Comparison of ENCODE assay signal across 7 mouse cellular contexts in genomic region chr11:87444056-87444455, GRCm38 (mm10). TPM values are rescaled to one million over a fixed set of nuclear protein-coding genes. Genes with fewer than 3 reads are reported as not detected.
DNase-seq lines count a peak whose midpoint lies in the region; ATAC-seq lines count a peak whose summit lies in the region.
"Not testable (repeated sequence)": the region's sequence is repeated elsewhere in the genome, so short reads cannot be mapped to it uniquely, and the experiment has no call there.
"Had no signal": no experiment of that assay in that cellular context is flagged by ENCODE, and none has a peak within 500 bp of the region (broad histone marks: within the 10 kb centered on the region; RNA-seq: fewer than 3 reads in every experiment).

No protein-coding gene starts in this region.

- not testable (repeated sequence) for H3K9me3 ChIP-seq in heart, embryonic 13.5 days; kidney, embryonic 15.5 days (replicated peaks); liver, embryonic 15.5 days (replicated peaks); midbrain, embryonic 12.5 days; neural tube, embryonic 15.5 days (replicated peaks)

- H3K27ac ChIP-seq in heart, embryonic 13.5 days (replicated peaks) = peak overlapping the region; percentile 24; the same call in 1 of the 2 replicates
- peak overlapping the region; percentile 85; the same call in 1 of the 2 replicates for H3K27ac ChIP-seq in kidney, embryonic 15.5 days
- H3K27ac ChIP-seq in liver, embryonic 15.5 days (replicated peaks) = peak overlapping the region; percentile 77
- peak overlapping the region; percentile 82; the same call in 1 of the 2 replicates for H3K27ac ChIP-seq in midbrain, embryonic 12.5 days (replicated peaks)
- peak overlapping the region; percentile 80 for H3K27ac ChIP-seq in neural tube, embryonic 15.5 days (replicated peaks)

- 67% methylated on average over 10 of the region's 10 CpGs for WGBS in heart, embryonic 13.5 days
- WGBS in kidney, embryonic 15.5 days = 65% methylated on average over 10 of the region's 10 CpGs
- 43% methylated on average over 10 of the region's 10 CpGs for WGBS in liver, embryonic 15.5 days (ENCODE audit: insufficient replicate concordance)
- whole genome bisulfite sequencing in midbrain, embryonic 12.5 days = 74% methylated on average over 10 of the region's 10 CpGs
- WGBS in neural tube, embryonic 15.5 days = 79% methylated on average over 10 of the region's 10 CpGs

- H3K9ac ChIP-seq in heart, embryonic 13.5 days; kidney, embryonic 15.5 days; liver, embryonic 15.5 days; midbrain, embryonic 12.5 days (replicated peaks); neural tube, embryonic 15.5 days (replicated peaks): not testable (repeated sequence)

- not testable (repeated sequence) for H3K4me3 ChIP-seq in heart, embryonic 13.5 days; kidney, embryonic 15.5 days (replicated peaks); liver, embryonic 15.5 days (replicated peaks); midbrain, embryonic 12.5 days; neural tube, embryonic 15.5 days (replicated peaks)

- not testable (repeated sequence) for H3K4me2 ChIP-seq in heart, embryonic 13.5 days; kidney, embryonic 15.5 days; liver, embryonic 15.5 days; midbrain, embryonic 12.5 days (replicated peaks); neural tube, embryonic 15.5 days

- H3K27me3 ChIP-seq in heart, embryonic 13.5 days (replicated peaks); kidney, embryonic 15.5 days; liver, embryonic 15.5 days; neural tube, embryonic 15.5 days (replicated peaks): not testable (repeated sequence)
- peaks cover 18% of the 10 kb centered on the region; the same call in 1 of the 2 replicates for H3K27me3 ChIP-seq in midbrain, embryonic 12.5 days

- H3K4me1 ChIP-seq in heart, embryonic 13.5 days = peaks cover 17% of the 10 kb centered on the region
- peaks cover 23% of the 10 kb centered on the region for H3K4me1 ChIP-seq in kidney, embryonic 15.5 days
- peaks cover 35% of the 10 kb centered on the region for H3K4me1 ChIP-seq in liver, embryonic 15.5 days (replicated peaks)
- not testable (repeated sequence) for H3K4me1 ChIP-seq in midbrain, embryonic 12.5 days
- H3K4me1 ChIP-seq in neural tube, embryonic 15.5 days = peaks cover 20% of the 10 kb centered on the region

- H3K36me3 ChIP-seq in heart, embryonic 13.5 days; kidney, embryonic 15.5 days; liver, embryonic 15.5 days (replicated peaks); midbrain, embryonic 12.5 days; neural tube, embryonic 15.5 days: not testable (repeated sequence)

- ATAC-seq in heart, embryonic 13.5 days (ENCODE audit: extremely low read depth, insufficient number of reproducible peaks, low FRiP score, low TSS enrichment); kidney, embryonic 15.5 days (replicated peaks; ENCODE audit: low FRiP score); liver, embryonic 15.5 days (ENCODE audit: insufficient read depth); midbrain, embryonic 12.5 days (ENCODE audit: low FRiP score, low read depth); neural tube, embryonic 15.5 days (ENCODE audit: low FRiP score): not testable (repeated sequence)

- peak; percentile 41 for DNase-seq in cerebellum, adult 11-12 months

RNA-seq across cellular contexts. Expression of gene Tex14, which starts 39.2 kb away (rescaled TPM):
- polyA plus RNA-seq in heart, embryonic 13.5 days (2015; fragmentation: Nextera tagmentation; extraction: Ambion mirVana) = 0.28 and 0.47 TPM in 2 replicates
- polyA plus RNA-seq in kidney, embryonic 15.5 days (2015; fragmentation: Nextera tagmentation; extraction: Ambion mirVana) = 0.60 and 0.65 TPM in 2 replicates
- 0.05 TPM in 2 replicates for polyA plus RNA-seq in liver, embryonic 15.5 days (2015; fragmentation: Nextera tagmentation; extraction: Ambion mirVana)
- 0.60 TPM in 1 of 2 replicates, not detected in the other for polyA plus RNA-seq in midbrain, embryonic 12.5 days (2016; fragmentation: Nextera tagmentation; extraction: Ambion mirVana)
- 0.86 and 0.92 TPM in 2 replicates for polyA plus RNA-seq in neural tube, embryonic 15.5 days (2015; fragmentation: Nextera tagmentation; extraction: Ambion mirVana)
- polyA plus RNA-seq: G1E had no signal

RNA-seq across cellular contexts. Expression of gene Rad51c, which starts 39.3 kb away (rescaled TPM):
- 9.7 and 9.9 TPM in 2 replicates for polyA plus RNA-seq in heart, embryonic 13.5 days (2015; fragmentation: Nextera tagmentation; extraction: Ambion mirVana)
- polyA plus RNA-seq in kidney, embryonic 15.5 days (2015; fragmentation: Nextera tagmentation; extraction: Ambion mirVana) = 8.3 and 9.1 TPM in 2 replicates
- 4.1 and 4.3 TPM in 2 replicates for polyA plus RNA-seq in liver, embryonic 15.5 days (2015; fragmentation: Nextera tagmentation; extraction: Ambion mirVana)
- polyA plus RNA-seq in midbrain, embryonic 12.5 days (2016; fragmentation: Nextera tagmentation; extraction: Ambion mirVana) = 9.8 and 12.0 TPM in 2 replicates
- polyA plus RNA-seq in neural tube, embryonic 15.5 days (2015; fragmentation: Nextera tagmentation; extraction: Ambion mirVana) = 4.0 and 5.7 TPM in 2 replicates

Comparison
In these comparisons a context has a peak if more than half of its experiments do, and no peak if none do; other contexts are left out.
1. H3K27ac ChIP-seq: peak in every context shown above with its lines; median percentile 85 in kidney, embryonic 15.5 days; 82 in midbrain, embryonic 12.5 days; 80 in neural tube, embryonic 15.5 days; 77 in liver, embryonic 15.5 days; 24 in heart, embryonic 13.5 days.